Mouse (Mus musculus) liver, embryonic 14.5 days (tissue): Measurements from ENCODE around the gene Arid1b.

ENCODE experiments used
- CTCF ChIP-seq: IDR thresholded peaks from 2 replicates; pipeline ENCODE4 v1.5.1; 2016; ENCODE audit warnings: antibody characterized with exemption, low read depth, control low read depth
- EP300 ChIP-seq: IDR thresholded peaks from 2 replicates; pipeline ENCODE4 v1.6.1; 2016; ENCODE audit warnings: antibody characterized with exemption, low read depth

DNA sequence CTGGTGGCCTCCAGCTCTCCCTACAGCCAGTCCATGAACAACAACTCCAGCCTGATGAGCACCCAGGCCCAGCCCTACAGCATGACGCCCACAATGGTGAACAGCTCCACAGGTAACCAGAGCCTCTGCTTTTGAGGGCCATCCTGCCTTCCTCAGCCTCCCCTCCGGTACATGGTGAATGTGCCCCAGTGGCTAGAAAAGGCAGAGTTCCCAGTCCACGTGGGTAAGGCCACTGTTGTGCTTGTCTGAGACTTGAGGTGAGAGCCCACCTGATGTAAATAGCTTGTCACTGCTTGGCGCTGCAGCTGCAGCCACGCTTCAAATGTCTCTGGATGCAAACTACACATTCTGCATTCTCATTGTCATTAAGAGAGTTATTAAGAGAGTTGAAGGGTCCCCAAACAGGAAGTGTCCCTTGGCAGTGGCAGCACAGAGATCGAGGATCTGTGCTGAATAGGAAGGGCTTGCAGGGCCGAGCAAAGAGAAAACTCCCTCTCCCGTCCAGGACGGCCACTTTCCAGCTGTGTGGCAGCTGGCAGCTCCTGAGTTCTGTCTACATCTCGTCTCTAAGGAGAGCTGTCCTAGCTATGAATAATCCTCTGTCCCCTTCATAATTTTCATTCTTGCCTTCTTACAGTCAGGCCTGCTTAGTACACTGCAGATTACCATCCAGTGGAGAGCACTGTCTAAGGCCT lies 311.8 kb downstream of the Arid1b start:
- TF ChIP-seq CTCF (no peak), EP300 (no peak)
